In the genomic region with DNA sequence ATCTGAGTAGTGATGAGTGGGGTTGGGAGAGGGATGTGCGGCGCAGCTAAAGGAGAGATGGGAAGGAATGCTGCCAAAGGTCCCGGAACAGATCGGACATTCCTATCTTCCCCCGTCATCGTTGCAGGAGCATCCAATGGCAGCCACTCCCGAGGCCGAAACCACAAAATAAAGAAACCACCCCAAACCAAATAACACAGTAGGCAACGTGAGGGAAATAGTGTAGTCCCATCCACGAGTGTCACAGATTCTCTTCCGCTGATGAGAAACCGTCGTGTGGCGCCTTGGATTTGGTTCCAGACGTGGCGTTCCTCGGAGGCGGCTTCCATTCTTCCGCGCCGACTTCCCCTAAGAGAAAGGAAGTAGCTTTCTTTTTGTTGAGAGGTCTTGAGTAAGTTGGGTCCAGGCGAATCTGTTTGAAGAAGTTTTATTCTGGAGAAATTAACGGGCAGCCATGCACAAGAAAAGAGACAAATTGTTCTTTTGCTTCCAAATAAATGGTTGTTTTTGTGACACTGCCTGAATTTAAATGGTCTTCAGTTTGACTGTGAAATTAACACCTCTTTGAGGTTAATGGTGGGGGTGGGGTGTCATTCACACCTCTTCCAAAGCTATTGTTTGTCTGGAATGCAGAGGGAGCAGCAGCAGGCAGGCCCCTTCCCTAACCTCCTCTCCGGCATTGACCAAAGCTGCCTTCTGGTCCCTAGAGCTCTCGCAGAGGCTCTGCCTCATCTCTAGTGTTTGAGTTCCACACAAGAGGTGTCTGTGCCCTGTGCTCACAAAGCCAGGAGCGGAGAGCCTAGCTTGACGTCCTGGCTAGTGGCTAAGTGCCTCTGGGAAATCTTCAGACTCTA, we compare ENCODE assay signal across 8 mouse cellular contexts.
DNase-seq lines count a peak whose midpoint lies in the region; ATAC-seq lines count a peak whose summit lies in the region.

No protein-coding gene starts in this region.

- peak; percentile 27; the same call in 1 of the 2 replicates for ATAC-seq in kidney, embryonic 16.5 days (ENCODE audit: low FRiP score, low TSS enrichment)
- peak; percentile 44; the same call in 1 of the 2 replicates for ATAC-seq in granulocyte monocyte progenitor cell, adult 5-6 weeks (replicated peaks; ENCODE audit: poor library complexity, severe bottlenecking)
- no peak for ATAC-seq in limb, embryonic 13.5 days (ENCODE audit: low FRiP score, low read depth)
- ATAC-seq in neural tube, embryonic 13.5 days (ENCODE audit: low read depth) = no peak

- no peak overlapping the region for H3K9ac ChIP-seq in kidney, embryonic 16.5 days (replicated peaks; ENCODE audit: low read length)
- H3K9ac ChIP-seq in limb, embryonic 13.5 days = peak overlapping the region; percentile 31; the same call in 1 of the 2 replicates
- H3K9ac ChIP-seq in neural tube, embryonic 13.5 days = peak overlapping the region; percentile 41; the same call in 1 of the 2 replicates

- H3K4me3 ChIP-seq in kidney, embryonic 16.5 days (ENCODE audit: low read length) = peak overlapping the region; percentile 40
- H3K4me3 ChIP-seq in limb, embryonic 13.5 days = peak overlapping the region; percentile 39
- H3K4me3 ChIP-seq in neural tube, embryonic 13.5 days = peak overlapping the region; percentile 30

- no peak for DNase-seq in kidney, adult 18-20 months
- peak; percentile 77 for DNase-seq in ZHBTc4 (ENCODE audit: low read depth, low spot score)
- DNase-seq in layer of hippocampus, postnatal 10 days (ENCODE audit: low spot score in 2 of 2) = no peak
- DNase-seq in testis, postnatal 14 days (ENCODE audit: low spot score) = no peak

- no peak overlapping the region for H3K27ac ChIP-seq in kidney, embryonic 16.5 days (ENCODE audit: low read length)
- H3K27ac ChIP-seq in limb, embryonic 13.5 days = no peak overlapping the region
- no peak overlapping the region for H3K27ac ChIP-seq in neural tube, embryonic 13.5 days (replicated peaks)

- H3K9me3 ChIP-seq in kidney, embryonic 16.5 days (ENCODE audit: low read length) = no peaks in the 10 kb centered on the region
- no peaks in the 10 kb centered on the region for H3K9me3 ChIP-seq in limb, embryonic 13.5 days
- no peaks in the 10 kb centered on the region for H3K9me3 ChIP-seq in neural tube, embryonic 13.5 days

- 5% methylated on average over 27 of the region's 27 CpGs for WGBS in kidney, embryonic 16.5 days
- WGBS in limb, embryonic 13.5 days = 5% methylated on average over 27 of the region's 27 CpGs
- 3% methylated on average over 27 of the region's 27 CpGs for WGBS in neural tube, embryonic 13.5 days

- H3K27me3 ChIP-seq in kidney, embryonic 16.5 days (ENCODE audit: insufficient read depth, low read length) = peaks cover 20% of the 10 kb centered on the region
- peaks cover 57% of the 10 kb centered on the region for H3K27me3 ChIP-seq in limb, embryonic 13.5 days
- H3K27me3 ChIP-seq in neural tube, embryonic 13.5 days = peaks cover 80% of the 10 kb centered on the region

- peak overlapping the region; percentile 52 for H3K4me2 ChIP-seq in kidney, embryonic 16.5 days (replicated peaks; ENCODE audit: low read depth, low read length)
- peak overlapping the region; percentile 59 for H3K4me2 ChIP-seq in limb, embryonic 13.5 days (replicated peaks)
- peak overlapping the region; percentile 53 for H3K4me2 ChIP-seq in neural tube, embryonic 13.5 days

- H3K4me1 ChIP-seq in kidney, embryonic 16.5 days (ENCODE audit: insufficient read depth, low read length) = no peaks in the 10 kb centered on the region
- no peaks in the 10 kb centered on the region for H3K4me1 ChIP-seq in limb, embryonic 13.5 days
- H3K4me1 ChIP-seq in neural tube, embryonic 13.5 days (replicated peaks) = peaks cover 10% of the 10 kb centered on the region

- H3K36me3 ChIP-seq in kidney, embryonic 16.5 days (ENCODE audit: insufficient read depth, low read length) = no peaks in the 10 kb centered on the region
- H3K36me3 ChIP-seq in limb, embryonic 13.5 days = no peaks in the 10 kb centered on the region
- H3K36me3 ChIP-seq in neural tube, embryonic 13.5 days = no peaks in the 10 kb centered on the region

Comparison
In these comparisons a context has a peak if more than half of its experiments do, and no peak if none do; other contexts are left out.
1. ATAC-seq: peak in kidney, embryonic 16.5 days (single experiment) and granulocyte monocyte progenitor cell, adult 5-6 weeks (single experiment); none in limb, embryonic 13.5 days (single experiment) and neural tube, embryonic 13.5 days (single experiment).
2. Peak in every context shown above with its lines, with median percentiles within 50 percentile points of each other: H3K4me2 ChIP-seq and H3K4me3 ChIP-seq.